Mouse (Mus musculus): Measurements from ENCODE around the gene Ino80b.

GRCm38 (mm10) chr6:83169872-83170271 lies 44.6 kb upstream of the Ino80b start:
- TF ChIP-seq CTCF (IDR thresholded peaks at IDR 0.05; ENCODE audit: extremely low read depth, insufficient read length, insufficient replicate concordance, low read depth, low read length), result no peak
- TF ChIP-seq POLR2A (IDR thresholded peaks at IDR 0.05; ENCODE audit: low read depth, low read length), result no peak

All from small intestine, adult 2 months (tissue).